Mouse (Mus musculus) fat pad, adult 2 months (tissue): ENCODE results near the gene Rab14.

Source experiments
- DNase-seq: peaks from one replicate; pipeline ENCODE4 v3.0.0-alpha.2; 2011; ENCODE audit warnings: low read depth, low spot score; ENCODE audit errors: extremely low read depth

The Rab14 gene

DNA sequence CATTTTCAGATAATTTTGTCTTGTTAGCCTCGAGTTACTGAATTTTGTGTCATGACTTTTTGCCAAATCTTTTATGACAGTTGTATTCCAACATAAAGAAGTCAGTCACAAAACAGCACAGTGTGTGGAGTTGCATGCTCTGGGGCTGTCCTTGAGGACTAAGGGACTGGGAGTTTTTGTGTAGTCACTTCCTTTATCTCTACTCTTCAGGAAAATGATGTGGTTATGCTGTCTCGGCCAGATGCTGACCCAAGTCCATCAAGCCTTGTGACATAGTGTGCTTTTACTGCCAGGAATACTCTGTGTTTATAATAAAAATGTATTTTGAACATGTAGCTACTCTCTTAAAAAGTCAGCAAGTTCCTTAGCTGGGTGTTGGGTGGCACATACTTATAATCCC, 43.9 kb downstream of the Rab14 start:
- no peak for DNase-seq

- no peak for DNase-seq
Observed at GRCm38 (mm10) chr2:35153844-35154554, 46.9 kb downstream of the Rab14 start.

- DNase-seq = no peak
Observed at GRCm38 (mm10) chr2:35153179-35153578, 47.7 kb downstream of the Rab14 start.

DNA sequence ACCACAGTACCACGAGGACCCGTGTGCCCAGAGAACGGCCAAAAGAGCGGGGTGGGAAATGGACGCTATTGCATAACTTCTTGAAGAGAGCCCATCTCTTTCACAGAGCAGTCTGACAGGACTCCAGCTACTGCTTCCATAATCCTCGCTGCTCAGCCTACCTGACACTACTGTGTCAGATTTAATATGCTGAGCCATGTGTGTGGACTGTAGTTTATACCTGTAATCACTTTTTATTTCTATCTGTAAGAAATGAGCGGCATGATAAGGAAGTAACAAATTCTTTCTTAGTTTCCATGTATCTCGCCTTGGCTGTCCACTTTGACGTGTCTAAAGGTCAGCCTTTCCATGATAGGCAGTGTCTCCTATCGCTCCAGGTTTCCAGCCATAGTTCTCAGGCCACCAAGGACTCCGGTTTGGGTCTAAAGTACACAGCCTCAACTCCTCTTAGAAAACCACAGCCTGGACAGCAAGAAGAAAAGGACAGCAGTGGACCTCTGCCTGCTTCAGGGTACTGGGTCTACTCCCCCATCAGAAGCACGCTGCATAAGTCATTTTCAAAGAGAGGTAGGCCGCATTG, 49.5 kb downstream of the Rab14 start:
- no peak for DNase-seq

DNA sequence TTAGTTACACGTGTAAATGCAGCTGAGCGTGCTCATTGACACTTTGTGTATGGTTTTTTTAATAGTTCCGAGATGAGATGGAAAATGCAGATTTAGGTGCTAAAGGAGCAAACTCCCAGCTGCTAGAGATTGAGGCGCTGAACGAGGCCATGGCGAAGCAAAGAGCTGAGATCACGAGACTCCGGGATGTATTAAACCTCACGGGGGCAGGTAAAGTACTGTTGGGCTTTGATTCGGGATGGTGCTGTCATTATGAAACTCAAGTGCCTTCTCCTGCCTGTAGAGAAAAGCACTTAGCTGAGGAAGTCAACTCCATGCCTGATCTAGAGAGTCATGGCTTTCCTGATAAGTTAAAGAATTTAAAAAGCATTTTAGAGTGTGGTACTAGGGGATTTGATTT, 52.1 kb downstream of the Rab14 start:
- DNase-seq = no peak

GRCm38 (mm10) chr2:35141673-35142072, 59.2 kb downstream of the Rab14 start:
- no peak for DNase-seq

- no peak for DNase-seq
Observed at GRCm38 (mm10) chr2:35138576-35138975, 62.3 kb downstream of the Rab14 start.

DNA sequence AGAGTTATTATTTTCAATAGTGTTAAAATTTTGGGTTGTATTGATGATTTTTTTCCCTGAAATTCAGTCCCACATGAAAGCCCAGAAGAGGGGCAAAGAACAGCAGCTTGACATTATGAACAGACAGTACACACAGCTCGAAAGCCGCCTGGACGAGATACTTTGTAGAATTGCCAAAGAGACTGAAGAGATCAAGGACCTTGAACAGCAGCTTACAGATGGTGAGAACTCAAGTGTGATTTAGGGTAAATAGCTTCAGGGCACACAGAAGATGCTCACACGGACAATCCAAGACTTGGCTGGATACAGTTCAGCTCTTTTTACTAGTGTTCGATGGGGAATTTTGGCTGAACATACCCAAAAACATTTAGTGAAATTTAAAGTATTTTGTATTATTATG, 67.0 kb downstream of the Rab14 start:
- DNase-seq = no peak

DNA sequence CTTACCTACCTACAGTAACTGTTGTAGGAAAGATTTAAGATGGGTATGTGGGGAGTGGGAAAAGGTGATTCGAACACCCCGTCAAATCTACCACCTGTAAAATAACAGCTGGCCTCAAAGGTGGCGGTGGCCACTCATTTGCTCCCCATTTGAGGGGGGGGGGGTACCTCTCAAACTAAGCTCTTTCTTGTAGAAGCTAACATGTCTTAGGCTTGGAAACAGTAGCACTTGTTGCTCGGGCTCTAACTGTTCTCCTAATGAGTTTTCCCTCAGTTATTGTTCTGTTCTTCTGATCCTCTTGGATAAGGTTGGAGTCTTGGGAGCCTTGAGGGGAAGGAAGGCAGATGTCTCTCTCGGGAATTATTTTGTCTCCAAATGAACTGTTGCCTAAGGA, 68.3 kb downstream of the Rab14 start:
- DNase-seq = no peak

- peak; percentile 74 for DNase-seq
Observed at GRCm38 (mm10) chr2:35131991-35132661, 68.8 kb downstream of the Rab14 start.

DNA sequence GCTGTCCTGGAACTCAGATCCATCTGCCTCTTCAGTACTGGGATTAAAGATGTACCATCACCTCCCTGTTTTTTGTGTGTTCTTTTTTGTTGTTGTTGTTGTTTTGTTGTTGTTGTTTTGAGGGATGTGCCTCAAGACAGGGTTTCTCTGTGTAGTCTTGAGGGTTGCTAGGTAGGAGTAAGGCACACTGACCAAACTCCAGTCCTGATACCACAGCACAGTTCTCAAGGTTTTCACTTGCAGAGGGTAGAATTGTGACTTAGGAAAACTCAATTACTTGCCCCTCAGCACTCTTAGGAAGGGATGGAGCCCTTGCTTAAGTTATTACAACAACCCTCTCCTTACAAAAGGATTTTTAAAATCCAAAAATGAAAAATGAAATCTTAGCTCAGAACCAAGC, 69.4 kb downstream of the Rab14 start:
- DNase-seq = no peak
